Mouse (Mus musculus): ENCODE measurements at regions not wholly inside any gene's neighbourhood (a gene's known extent, or its start where the extent isn't known, plus 50 kb on each side); places are given as distances from the start of the nearest gene placed in this dataset.
"Not testable (repeated sequence)": the region's sequence is repeated elsewhere in the genome, so short reads cannot be mapped to it uniquely, and the experiment has no call there.

GRCm38 (mm10) chr1:164744955-164745608 lies 51.4 kb upstream of the Dpt start:
- DNase-seq: no peak

DNA sequence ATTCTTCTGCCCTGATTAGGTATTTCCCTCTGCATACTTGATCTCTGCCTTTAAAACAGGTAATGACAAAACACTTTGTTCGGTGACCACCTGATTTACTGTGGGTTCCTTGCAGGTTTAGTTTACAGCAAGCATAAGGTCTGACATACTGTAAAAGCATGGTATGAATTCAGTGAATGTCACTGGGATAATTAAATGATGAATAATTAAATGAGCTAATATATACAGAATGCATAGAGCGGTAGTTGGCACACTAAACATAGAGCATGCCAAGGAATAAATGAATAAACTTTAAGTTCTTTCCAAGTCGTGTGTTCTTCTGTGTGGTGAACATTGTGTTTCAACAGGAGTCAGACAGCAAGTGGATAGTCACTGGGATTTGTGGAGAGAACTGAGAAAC lies 51.9 kb upstream of the Dpt start:
- DNase-seq: no peak

DNA sequence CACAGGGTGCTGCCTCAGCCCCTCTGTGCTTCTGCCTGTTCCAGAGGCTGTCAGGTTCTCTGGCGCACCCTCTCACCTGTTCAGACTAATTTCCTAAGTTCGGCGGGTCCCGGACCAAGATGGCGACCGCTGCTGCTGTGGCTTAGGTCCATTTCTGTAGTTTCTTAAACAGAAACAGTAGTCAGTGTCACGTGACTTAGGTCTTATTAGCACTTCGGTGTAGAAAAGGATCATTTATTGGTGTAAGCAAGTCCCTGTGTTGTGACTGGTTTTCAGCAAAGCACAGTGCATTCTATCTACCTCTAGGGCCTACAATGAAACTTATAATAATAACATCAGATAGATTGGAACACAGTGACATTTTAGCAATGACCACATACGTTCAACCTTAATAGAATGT lies 53.5 kb upstream of the Dpt start:
- not testable (repeated sequence) for DNase-seq

GRCm38 (mm10) chr1:164735646-164736045 lies 60.8 kb upstream of the Dpt start:
- DNase-seq: no peak

DNA sequence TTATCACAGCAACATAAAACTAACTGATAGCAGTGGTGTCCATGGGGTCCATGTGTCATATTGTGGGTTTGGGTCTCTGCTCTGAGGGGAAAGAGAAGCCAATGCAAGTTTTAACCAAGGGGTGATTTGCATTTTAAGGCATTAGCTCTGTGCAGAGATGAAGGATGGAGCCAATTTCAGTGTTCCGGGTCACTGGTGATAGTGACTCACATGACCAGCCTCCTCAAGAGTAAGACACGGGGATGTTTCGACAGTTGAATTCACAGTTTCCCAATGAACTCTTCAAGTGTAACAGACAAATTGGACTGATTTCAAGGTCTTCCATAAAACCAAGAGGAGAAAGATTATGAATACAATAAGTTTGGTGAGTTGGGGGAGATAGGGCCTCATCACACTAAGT lies 62.7 kb upstream of the Dpt start:
- DNase-seq: no peak

- DNase-seq: no peak
Measured at GRCm38 (mm10) chr1:164722054-164722453, 74.4 kb upstream of the Dpt start.

DNA sequence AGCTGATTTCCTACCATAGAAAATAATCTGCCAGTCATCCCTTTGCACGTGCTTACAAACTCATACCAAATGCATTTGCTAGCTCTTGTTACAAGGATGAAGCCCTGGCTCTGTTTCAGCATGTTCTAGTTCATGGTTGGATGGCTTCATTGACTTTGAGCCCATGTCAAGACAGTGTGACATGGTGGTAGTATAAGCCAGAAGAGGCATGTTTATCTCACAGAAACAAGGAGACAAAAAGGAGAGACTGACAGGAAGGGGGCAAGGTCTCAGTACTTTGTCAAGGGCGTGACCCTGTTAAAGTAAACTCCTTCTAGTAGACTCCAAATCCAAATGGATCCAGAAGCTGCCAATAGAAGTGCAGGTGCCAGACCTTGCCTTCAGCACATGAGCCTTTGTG lies 81.5 kb upstream of the Dpt start:
- DNase-seq: no peak

GRCm38 (mm10) chr1:164713798-164714551 lies 82.5 kb upstream of the Dpt start:
- no peak for DNase-seq

DNA sequence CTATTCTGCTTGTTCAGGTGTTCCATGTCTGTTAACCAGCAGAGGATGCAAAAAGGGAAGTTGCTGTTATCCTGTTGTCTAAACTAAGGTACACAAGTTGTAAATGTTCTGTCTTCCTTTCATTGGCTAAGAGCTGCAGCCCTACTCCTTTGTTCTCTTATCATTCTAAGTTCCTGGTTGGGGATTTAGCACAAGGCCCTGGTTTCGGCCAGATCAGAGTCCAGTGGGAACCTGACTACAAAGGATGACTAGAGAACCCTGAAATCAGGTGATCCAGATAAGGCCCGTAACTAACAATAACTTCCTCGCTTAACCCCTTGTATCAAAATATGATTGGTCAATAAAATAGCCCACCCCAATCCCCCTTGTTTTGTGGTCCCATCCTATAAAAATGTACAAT lies 83.9 kb upstream of the Dpt start:
- DNase-seq: no peak

DNA sequence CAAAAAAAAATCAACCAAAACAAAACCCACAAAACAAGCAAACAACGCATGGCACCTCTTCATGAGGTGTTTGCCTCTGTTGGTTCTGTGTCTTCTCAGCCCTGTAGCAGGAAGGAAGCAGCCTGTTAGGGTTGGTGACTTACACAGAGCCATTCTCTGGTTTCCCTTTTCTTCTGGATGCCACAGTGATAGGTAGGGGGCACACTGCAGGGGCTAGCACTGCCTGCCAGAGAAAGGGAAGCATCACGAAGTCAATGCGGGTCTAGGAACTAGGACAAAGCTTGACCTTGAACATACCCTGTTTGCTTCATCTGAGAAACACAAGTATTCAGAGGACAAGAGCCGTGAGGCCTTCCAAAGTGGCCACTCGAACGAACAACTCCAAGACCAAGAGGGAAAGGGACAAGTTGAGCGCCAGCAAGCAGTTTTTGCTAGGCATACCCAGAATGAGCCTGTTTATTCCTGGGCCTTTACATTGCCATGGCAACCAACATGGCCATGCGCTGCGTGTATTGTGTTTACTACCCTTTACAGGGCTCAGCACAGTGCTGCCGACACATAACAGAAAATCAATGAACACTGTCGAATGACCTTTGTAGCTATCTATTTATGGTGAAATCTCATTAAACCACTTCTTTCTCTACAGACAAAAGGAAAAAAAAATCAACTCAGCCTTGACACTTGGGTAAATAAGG lies 91.9 kb upstream of the Dpt start:
- DNase-seq: no peak

GRCm38 (mm10) chr1:164703560-164704131 lies 92.8 kb upstream of the Dpt start:
- no peak for DNase-seq

GRCm38 (mm10) chr1:164690055-164690454 lies 106.4 kb upstream of the Dpt start:
- no peak for DNase-seq

GRCm38 (mm10) chr1:164689311-164689710 lies 107.1 kb upstream of the Dpt start:
- no peak for DNase-seq

DNA sequence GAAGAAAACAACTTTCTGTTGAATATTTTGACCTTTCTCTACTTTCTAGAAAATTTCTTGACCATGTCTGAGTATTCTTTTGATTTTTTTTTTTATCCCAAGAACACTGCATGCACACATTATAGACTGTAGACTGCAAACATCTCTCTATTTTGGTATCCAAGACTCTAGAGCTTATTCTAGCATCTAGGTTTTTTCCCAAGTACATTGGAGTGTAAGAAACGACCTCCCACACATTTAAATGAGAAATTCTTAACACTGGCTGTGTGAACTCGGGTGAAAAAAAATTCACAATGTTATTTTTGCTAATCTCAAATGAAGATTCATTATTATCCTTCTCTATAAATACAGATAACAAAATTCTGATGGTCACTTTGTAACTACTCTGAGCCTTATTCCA lies 112.0 kb upstream of the Dpt start:
- DNase-seq: no peak

DNA sequence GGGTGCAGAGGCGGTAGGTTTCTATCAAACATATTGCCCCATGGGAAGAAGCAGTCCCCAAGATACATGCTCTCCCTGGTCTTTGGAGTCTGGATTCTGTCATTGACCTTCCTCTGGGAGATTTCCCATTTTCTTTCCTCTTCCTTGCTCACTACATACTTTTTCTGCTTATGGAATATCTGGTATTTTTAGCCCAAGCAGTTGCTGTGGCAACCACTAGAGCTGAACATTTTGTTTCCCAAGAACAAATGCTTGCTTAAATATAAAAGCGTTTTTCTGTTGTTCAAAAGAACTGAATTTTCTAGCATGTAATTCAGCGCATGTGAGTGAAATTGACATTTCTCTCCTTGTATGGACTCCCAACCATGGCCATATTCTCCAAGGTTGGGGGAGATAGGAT lies 112.7 kb upstream of the Dpt start:
- no peak for DNase-seq

- DNase-seq: no peak
Measured at GRCm38 (mm10) chr1:164682867-164683599, 113.4 kb upstream of the Dpt start.

GRCm38 (mm10) chr1:164682426-164682825 lies 114.0 kb upstream of the Dpt start:
- DNase-seq: no peak

DNA sequence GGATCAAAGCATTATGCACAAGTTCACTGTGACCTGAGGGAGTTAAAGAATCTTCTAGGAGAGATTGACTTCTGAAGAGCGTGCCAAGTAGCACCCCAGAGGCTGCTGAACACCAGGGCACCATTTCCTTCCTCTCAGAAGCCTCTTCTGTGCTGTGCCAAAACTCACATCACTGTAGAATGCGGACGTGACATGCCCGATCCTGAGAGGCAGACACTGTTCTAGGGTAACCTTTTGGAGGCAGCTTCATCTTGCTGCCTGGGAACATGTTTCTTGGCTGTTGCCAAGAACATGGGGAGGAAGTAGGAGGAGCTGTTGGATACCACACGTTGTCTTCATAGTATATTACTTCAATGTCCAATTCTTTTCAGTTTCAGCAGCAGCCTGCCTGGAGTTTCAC lies 114.9 kb upstream of the Dpt start:
- no peak for DNase-seq

DNA sequence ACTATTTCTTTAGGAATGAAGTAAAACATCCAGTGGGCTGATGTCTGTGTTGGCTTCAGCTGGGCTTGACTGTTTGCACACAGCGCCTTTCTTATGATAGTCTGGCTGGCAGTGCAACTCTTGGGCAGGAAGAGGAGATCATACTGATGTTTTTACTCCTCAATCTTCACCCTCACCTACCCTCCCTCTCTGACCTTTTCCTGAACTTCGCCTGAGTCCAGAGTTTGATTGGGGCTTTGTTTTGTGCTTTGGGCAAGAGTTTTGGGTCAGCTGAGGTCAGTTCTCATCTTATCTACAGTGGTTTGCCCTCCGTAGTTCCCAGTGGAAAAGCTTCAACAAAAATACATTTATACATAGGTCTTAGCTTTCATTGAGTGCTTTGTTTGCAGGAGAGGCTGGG lies 118.1 kb upstream of the Dpt start:
- no peak for DNase-seq

GRCm38 (mm10) chr1:164652244-164652643 lies 144.2 kb upstream of the Dpt start:
- no peak for DNase-seq

GRCm38 (mm10) chr1:164637901-164638462 lies 158.5 kb upstream of the Dpt start:
- no peak for DNase-seq

- DNase-seq: no peak
Measured at GRCm38 (mm10) chr1:164631679-164632078, 164.8 kb upstream of the Dpt start.

DNA sequence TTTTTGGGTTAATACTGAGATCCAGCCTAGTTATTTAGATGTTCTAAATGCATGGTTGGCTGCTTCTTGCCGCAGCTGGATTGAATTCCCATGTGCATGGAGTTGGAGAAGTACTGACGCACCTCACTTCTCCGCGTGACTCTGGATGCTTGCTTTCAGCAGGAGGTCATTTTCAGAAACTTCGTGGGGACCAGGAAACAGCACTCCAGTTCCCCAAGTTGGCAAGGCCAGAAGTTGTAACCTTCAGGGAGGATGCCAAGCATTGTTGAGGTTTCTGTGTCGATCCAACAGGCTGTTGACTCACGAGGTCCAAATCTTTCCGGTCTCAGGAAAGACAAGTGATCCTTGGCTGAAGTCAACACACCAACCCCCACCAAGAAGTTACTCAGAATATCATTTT lies 167.6 kb upstream of the Dpt start:
- no peak for DNase-seq
